Mouse (Mus musculus) gonadal fat pad, adult 2 months (tissue): ENCODE results near the gene Snrpd2. TPM values are rescaled to one million over a fixed set of nuclear protein-coding genes. Genes with fewer than 3 reads are reported as not detected.

Source experiments
- DNase-seq: peaks from one replicate; pipeline ENCODE4 v3.0.0-alpha.2; 2012; ENCODE audit warnings: low read depth
- polyA plus RNA-seq: library from polyadenylated mRNA; depleted of rRNA; stranded (reverse); fragments of >200 nt; gene quantifications from 2 replicates; pipeline ENCODE4 v1.2.3, GENCODE M21; 2012; rRNA removed

Snrpd2 gene
- 30.6 and 37.8 TPM in 2 replicates for polyA plus RNA-seq

DNA sequence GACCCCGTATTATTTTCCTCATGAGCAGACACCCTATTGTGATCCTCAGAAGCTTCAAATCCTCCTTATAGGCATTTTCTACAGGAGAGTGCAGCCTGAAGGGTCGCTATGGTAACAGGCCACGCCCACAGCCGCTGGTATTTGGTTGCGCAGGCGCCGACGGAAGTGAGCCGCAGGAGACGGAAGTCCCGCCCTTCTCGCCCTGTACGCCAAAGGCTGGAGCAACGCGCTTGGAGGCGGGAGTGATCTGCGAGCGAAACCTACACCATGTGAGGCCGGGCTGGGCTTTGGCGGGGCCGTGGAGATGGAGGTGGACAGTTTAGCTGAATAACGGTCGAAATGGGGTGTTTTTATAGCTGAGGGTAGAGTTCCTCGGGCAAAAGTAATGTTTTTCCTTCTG, at the start of gene Snrpd2:
Gene Snrpd2 (plus strand): TSS at position 97 of the 400 bp plus-strand sequence.
- no peak for DNase-seq

DNA sequence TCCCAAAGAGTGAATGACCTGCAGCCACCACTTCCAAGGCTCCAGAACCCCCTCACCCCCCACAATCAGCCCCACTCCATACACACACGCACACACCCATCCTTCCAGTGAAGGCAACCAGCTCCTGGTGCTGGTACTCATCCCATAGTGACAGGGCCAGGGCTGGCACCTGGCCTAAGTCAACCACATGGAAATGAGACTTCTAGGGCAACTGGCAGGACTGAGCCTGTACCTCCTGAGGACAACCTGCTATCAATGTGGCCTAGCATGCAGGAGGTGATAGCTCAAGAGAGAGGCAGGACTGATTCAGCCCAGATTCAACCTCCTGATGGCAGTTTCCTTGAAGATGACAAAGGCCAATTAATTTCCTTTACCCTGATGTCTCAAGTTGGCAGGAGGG, 49.2 kb upstream of the Snrpd2 start:
- no peak for DNase-seq

DNA sequence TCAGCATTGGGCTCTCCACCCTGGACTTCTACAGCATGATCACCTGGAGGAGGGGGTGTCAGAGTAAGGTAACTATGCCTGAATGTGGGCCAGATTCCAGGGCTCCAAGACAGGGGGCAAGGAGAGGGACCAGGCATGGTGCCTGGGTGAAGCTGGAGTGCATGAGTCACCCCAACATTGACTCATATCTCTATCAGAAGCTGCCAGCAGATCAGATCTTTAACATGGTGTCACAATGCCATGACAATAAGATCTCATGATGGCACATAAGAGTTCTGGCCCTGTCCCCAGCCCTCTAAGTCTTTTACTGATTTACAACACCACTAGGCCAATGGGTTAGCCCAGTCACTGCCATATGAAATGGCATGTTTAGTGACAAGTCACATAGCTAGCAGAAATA, 45.8 kb upstream of the Snrpd2 start:
- DNase-seq, result no peak

DNA sequence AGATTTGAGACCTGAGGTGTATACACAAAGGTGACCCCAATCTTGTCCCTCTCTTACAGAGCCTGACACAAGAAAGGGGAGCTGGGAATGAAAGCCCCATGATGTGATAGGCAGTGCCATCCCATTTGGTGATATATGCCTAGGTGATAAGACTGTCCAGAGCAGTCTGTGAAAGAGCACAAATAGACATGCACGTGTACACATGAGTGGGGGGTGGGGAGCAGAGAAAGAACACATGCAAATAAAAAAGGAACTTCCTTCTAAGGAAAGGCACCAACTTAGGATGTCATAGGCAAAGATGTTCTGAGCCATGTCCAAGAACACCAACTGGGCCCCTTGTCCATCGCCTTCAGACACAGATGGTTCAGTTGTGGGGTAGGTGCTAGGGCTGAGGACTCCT, 45.0 kb upstream of the Snrpd2 start:
- DNase-seq, result no peak

DNA sequence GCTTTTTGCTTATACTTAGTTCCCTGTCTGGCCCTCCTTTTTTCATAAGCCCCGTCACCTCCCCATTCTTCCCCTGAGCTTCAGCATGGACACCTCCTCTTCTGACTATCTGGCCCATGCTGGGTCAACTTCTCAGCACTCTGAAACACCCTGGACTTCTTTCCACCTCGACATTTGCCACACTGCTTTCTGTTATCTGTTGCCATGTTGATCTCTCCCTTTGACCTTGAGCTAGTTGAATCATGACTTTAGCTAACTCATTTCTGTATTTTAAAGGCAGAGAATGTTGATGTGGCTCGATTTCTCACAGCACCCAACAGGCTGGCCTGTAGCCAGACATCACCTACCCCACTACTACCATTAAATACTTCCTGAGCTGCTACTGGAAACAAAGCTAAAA, 42.1 kb upstream of the Snrpd2 start:
- no peak for DNase-seq

DNA sequence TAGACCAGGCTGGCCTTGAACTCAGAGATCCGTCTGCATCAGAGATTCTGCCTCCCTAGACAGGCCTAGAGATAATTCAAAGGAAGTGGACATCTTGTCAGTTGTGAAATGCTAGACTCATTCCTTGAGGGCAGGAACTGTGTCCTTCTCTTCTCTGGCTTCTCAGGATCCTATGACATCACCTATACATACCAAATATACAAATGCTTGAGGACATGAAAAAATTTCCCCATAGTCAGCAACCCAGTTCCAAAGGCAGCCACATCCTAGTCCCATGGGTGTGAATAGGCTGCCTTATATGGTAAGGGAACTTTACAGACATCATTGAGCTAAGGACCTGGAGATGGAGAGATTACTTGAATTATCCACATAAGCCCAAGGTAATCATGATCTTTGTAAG, 40.0 kb upstream of the Snrpd2 start:
- no peak for DNase-seq

DNA sequence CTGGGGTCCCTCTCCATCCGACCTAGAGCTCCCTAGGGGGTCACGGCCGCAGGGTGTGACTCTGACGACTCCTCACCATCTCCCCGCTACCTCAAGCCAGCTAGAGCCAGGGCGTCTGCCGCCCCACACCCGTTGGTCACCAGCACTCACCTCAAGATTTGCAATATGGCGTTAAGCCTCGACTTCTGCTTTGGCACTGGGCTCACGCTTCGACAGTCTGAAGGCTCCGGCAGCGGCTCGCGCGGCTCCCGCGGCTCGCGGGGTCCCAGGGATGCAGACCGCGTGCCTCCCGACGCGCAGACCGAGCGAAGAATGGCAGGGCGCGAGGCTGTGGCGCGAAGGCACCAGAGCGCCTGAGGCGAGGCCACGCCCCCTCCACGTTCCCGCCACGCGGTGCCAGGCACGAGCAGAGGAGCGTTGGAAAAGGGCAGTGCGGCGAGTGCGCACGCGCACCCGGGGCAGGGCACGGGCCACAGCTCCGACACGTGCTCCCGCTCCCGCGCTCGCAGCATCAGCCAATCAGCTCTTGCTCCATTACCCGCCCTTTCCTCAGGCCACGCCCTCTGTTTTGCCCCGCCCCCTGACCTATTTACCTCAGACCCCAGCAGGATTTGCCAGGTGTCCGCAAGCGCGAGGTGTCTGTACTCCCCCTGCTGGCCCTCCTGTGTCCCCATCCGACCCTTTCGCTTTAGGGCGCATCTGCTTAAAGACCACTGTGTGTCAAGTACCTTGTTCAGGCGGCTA, 31.3 kb upstream of the Snrpd2 start, which contains the start of gene Gm4969:
Gene Gm4969 (minus strand): TSS at position 341 of the 744 bp plus-strand sequence.
- no peak for DNase-seq

DNA sequence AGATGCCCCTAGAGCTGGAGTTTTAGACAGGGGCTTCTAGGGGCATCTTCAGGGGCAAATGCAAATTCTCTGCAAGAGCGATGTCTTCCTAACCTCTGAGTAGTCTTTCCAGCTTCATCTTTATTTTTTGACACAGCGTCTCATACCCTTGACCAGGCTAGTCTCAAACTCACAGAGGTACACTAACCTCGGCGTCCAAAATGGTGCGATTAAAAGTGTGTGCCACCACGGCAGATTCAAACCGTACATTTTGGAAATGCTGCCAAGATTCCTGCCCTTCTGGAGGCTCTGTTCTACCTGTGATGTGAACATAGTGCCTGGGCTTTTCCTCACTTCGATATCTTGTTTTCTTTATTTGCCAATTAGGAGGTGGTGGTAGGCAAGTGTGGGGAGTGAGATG, 30.4 kb upstream of the Snrpd2 start:
- no peak for DNase-seq

DNA sequence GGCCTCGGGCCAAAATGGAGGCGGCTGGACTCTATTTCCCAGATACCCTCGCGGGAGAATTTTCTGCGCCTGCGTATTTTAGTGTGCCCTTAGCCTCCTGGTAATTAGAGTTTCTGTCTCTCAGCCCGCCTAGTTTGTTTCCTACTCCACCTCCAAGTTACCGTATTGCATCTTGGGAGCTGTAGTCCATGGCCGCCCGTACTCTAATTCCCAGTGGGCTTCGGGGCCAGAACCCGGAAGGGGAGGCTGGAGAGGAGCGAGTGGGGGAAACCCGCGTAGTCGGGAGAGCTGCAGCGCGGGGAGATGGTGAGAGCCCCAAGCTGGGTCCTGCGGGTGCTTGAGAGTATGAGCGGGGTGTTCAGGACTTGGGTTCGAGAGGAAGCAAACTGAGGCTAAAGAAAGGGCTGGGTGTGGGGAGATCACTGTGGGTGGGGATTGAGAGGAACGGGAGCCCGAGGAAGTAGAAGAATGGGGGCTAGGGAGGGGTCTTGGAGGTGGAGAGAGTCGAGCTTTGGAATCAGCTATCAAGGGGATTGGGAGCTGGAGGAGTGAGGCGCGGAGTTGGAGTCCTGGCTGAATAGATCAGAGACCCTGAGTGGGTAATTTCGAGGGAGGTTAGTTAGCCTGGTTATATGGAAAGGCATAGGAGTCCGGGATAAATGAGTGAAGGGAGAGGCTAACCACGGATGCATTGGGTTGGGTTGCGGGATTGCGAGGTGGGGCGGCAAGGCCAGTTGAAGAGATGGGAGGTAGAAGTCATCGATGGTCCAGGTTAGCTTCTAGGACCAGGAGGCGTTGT, 29.7 kb upstream of the Snrpd2 start, which contains the start of gene Fbxo46:
Gene Fbxo46 (plus strand): TSS at position 229 of the 799 bp plus-strand sequence.
- peak; percentile 90 for DNase-seq

DNA sequence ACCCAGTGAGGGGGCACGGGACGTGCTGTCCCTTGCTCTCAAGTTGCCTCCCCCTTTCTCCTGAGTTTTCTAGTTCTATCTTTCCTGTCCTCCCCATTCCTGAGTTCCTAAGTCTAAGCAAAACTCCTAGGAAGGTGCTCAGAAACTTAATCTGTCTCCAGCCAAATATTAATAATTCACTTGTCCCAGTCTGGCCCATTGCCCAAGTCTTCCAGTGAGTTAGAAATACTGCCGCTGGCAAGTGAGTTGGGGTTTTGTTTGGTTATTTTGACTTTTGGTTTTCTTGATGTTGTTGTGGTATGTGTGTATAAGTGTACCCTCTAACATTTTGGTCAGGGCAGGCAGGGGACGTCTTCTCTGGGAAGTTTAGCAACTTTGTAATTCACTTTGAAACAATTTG, 27.8 kb upstream of the Snrpd2 start:
- DNase-seq, result no peak

DNA sequence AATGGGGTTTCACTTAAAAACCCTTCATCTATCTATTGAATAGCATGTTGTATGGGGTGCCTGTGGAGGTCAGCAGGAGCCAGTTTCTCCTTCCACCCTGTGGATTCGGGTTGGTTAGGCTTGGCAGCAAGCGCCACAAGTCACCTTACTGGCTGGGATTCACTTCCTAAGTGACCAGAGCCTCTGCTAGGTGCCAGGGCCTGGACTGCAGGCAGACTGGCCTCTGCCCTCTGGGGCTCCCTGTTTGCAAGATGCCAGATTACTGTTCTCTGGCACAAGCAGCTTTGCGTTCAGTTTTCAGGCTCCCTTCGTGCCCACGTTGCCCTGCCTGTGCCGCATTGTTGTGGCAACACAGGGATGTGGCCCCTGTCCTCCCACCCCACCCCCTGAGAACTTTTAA, 24.8 kb upstream of the Snrpd2 start:
- DNase-seq, result no peak

DNA sequence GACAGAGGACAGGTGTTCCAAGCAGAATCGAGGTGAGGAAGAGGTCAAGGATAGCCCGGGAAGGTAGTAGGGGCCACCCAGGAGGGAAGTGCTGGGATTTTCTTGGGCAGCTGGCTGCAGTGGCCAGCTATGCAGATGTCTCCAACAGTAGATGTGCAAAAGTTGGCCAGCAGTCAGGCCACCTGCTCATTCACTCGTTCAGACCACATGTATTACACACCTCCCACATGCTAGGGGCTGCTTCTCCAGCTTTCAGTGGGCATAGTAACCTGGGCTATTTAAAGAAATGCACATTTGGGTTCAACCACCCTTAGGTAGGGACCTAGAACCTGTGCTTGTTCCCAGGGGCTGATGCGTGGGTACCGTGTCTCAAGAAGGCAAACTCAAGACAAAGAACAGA, 21.8 kb upstream of the Snrpd2 start:
- no peak for DNase-seq

DNA sequence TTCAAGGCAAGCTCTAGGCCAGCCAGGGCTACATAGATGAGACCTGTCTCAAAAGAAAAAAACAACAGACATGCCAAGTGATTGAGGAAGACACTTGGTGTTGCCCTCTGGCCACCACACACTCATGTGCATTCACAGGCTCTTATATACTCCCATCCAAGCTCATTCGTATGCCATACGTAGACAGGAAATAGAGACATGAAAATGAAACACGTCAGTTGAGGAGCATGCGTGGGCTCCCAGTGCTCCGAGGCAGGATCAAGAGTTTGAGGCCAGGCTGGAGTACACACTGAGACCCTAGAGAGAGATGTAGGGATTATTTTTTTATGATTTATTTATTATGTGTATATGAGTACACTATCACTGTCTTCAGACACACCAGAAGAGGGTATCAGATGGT, 20.1 kb upstream of the Snrpd2 start:
- no peak for DNase-seq

DNA sequence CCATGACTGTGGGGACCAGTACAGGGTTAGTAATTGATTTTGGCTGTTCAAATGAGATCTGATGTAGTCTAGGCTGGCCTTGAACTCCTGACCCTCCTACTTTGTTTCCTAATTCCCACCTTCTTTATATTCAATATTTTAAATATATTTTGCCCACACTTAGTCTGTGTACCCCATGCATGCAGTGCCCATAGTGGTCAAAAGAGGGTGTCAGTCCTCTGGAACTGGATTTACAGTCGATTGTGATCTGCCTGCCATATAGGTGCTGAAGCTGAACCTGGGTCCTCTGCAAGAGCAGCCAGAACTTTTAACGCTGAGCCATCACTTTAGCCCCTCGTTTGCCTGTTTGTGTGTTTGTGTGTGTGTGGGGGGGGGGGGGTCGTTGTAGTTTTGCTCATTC, 18.9 kb upstream of the Snrpd2 start:
- no peak for DNase-seq

DNA sequence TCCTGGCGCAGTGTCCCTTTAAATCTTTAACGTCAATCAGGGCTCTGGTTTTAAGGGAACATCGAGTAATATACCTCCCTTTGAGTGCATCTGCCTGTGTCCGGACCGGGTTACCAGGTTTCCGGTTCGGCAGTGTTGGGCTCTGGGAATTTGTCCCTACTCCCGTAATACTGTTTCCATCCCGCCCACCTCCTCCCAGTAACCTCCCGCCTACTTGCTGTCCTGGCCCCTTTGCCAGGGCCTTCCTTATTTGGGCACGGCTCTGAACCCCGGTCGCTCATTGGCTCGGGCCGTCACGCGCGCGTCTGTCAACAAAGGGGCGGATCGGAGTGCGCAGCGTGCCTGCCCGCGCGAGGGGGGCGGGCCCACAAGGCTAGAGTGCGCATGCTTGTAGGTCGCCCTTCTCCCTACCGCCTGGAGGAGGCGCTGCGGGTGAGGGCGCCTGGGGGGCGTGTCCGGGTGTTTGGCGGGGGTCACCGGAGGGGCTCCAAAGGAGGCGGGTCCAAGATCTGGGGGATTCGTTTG, 18.1 kb upstream of the Snrpd2 start:
- peak; percentile 85 for DNase-seq

DNA sequence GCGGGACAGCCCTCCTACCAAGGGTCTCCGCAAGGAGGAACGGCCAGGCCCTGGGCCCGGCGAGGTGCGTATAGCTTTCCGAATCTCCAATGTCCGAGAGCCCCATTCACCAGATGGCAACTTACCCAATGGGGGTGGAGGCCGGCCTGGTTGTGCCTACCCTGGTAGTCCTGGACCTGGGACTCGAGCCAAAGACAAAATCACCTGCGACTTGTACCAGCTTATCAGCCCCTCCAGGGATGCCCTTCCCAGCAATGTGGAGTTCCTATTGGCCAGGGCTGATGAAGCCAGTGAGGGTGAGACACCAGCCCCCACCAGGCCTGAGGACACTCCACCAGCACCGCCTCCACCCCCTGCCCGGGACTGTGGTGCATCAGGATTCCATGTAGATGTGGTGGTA, 13.4 kb upstream of the Snrpd2 start:
- DNase-seq, result no peak

DNA sequence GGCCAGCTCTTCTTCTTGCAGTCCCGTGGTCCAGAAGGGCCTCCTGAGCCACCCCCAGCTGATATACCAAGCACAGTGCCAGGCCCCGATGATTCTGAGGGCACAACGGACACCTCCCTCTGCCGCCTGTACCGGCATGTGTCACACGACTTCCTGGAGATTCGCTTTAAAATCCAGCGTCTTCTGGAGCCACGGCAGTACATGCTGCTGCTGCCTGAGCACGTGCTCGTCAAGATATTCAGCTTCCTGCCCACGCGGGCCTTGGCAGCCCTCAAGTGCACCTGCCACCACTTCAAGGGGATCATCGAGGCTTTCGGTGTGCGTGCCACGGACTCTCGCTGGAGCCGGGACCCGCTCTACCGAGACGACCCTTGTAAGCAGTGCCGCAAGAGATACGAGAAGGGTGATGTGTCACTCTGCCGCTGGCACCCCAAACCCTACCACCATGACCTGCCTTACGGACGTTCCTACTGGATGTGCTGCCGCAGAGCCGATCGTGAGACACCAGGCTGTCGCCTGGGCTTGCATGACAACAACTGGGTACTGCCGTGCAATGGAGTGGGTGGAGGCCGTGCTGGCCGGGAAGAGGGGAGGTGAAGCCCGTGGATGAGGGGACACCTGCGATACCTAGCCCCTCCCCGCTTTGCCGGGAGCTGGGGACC, 12.7 kb upstream of the Snrpd2 start:
- no peak for DNase-seq

DNA sequence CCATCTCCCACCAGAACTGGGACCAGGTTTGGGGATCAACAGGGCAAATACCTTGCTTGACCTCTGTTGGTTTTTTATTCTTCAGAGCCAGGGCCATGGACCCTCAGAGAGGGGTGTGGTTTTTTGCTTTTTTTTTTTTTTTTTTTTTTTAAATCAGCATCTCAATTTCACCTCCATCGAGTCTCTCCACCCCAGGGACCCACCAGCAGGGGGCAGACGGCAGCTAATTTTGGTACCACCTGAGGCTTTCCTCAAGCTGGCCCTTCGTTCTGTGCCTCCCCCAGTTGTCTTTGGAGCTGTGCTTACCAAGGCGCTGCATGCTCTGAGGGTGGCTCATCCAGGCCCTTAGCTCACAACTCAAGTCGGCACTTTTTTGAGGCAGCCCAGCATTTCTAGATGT, 12.1 kb upstream of the Snrpd2 start:
- DNase-seq, result no peak

DNA sequence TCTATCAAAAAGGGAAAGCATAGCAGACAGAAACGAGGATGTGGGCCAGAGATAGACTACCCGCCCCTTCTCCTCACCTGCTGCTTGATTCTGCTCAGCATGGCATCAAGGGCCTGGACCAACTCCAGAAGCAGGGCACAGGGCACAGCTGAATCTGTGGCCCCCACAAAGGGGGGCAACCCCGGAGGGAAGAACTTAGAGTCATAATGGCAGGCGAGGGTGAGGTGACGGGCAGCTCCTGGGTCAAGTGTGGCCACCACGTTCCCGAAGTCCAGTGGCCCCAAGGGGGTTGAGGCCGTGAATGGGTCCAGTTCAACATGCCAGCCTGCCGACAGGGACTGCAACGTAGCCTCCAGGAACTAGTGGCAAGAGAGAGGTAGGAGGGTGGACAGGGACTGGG, 2.7 kb upstream of the Snrpd2 start:
- no peak for DNase-seq

DNA sequence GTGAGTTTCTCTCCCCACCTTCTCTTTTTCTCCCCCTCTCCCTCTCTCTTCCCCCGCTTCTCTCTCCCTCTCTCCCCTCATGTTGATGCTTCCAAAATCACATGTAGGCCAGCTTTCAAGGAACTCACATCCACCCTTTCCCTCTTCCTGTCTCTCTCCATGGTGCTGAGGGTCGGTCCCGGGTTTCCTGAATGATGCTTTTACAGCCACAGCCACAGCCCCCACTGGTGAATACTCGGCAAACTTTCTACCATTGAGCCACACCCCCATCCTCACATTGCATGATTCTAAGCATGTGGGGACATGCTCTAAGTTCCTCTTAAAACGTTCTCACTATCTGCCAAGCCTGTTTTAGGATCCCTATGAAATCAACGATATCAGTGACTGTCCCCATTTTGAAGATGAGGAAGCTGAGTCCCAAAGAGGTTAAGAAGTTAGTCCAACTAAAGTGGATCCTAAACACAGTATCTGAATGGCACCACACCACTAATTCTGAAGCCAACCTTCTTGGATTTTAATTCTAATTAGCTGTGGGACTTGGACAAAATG, 2.0 kb upstream of the Snrpd2 start:
- DNase-seq, result no peak

DNA sequence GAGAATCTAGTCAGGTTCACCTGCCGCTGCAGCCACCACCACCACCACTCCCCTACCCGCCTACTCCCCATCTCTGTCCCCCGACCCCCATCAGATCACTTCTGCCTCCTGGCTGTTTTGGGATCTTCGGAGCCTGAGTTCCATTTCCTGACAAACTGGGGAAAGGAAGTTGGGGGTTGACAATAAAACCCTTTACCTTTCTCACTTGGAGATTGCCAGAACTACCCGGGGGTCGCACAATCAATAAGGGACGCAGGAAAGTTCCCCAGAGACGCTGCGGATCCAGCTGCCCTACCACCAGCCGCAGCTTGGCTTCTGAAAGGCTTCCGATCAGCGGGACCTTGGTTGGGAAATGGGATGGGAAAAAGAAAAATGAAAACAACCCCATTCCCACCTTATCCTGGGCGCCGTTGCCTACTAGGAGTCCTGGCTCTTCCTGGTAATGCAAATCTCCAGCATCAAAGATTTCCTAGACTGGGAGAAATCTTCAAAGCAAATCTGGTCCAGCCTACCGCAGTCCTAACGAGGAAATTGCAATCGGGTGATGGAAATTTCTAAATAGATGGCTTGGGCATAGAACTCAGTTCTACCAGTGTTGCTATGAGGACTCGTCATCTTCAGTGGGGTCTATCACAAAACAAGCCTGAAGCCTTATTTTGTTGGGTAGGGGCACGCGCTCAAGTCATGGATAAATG, 1.2 kb upstream of the Snrpd2 start:
- DNase-seq, result no peak
